Mouse (Mus musculus) thymus, adult 2 months (tissue): Measurements from ENCODE around the gene Nr2f2.

Source experiments
- CTCF ChIP-seq: fragments of 200-500 bp; IDR thresholded peaks from 2 replicates; pipeline ENCODE4 v1.5.1; 2012; ENCODE audit warnings: mild to moderate bottlenecking, control low read depth, low read length, moderate library complexity, borderline replicate concordance; ENCODE audit not compliant: control insufficient read depth, poor library complexity, insufficient read depth; ENCODE audit errors: extremely low read depth
- POLR2A ChIP-seq: fragments of 200-500 bp; IDR thresholded peaks from 2 replicates; pipeline ENCODE4 v1.6.1; 2012; ENCODE audit warnings: mild to moderate bottlenecking, low read length, control low read depth, moderate library complexity; ENCODE audit not compliant: control insufficient read depth, poor library complexity, insufficient read depth; ENCODE audit errors: extremely low read depth

DNA sequence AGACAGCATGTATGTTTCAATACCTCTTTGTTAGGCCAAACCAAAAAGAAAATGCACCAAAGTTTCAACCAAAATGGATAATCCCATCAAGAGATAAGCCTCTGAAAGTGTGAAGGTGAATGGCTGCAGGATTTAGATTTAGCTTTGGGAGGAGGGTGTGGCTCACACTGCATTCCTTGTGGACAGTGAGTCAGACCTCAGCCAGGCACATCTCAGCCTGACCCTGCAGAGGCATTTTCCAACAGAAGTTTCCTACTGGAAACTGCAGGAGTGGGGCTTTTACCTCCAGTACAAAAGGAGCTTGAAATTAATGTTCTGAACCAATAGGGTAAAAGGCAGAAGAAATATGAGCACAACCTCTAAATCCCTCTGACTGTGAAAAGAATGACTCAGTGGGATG lies 62.1 kb downstream of the Nr2f2 start:
- TF ChIP-seq POLR2A, result no peak
- no peak for TF ChIP-seq CTCF
